Mouse (Mus musculus) cortical plate, adult 2 months (tissue): Measurements from ENCODE around the gene Foxe1. TPM values are rescaled to one million over a fixed set of nuclear protein-coding genes. Genes with fewer than 3 reads are reported as not detected.

ENCODE experiments used
- H3K27ac ChIP-seq: fragments of 200-500 bp; 2 replicates; pipeline ENCODE4 v1.5.1; 2012; ENCODE audit warnings: low read length, control low read depth, inconsistent platforms; ENCODE audit not compliant: insufficient read depth
- H3K4me1 ChIP-seq: fragments of 200-500 bp; 2 replicates; pipeline ENCODE4 v1.6.1; 2011; ENCODE audit warnings: low read length; ENCODE audit not compliant: control insufficient read depth, insufficient read depth
- H3K4me3 ChIP-seq: fragments of 200-500 bp; 2 replicates; pipeline ENCODE4 v1.5.1; 2011; ENCODE audit warnings: mild to moderate bottlenecking, low read length, control low read depth; ENCODE audit not compliant: insufficient read depth
- CTCF ChIP-seq: fragments of 200-500 bp; IDR thresholded peaks from 2 replicates; pipeline ENCODE4 v1.5.1; 2011; ENCODE audit warnings: mild to moderate bottlenecking, control low read depth, low read length; ENCODE audit not compliant: insufficient read depth; ENCODE audit errors: extremely low read depth
- POLR2A ChIP-seq: fragments of 200-500 bp; IDR thresholded peaks from 2 replicates; pipeline ENCODE4 v1.6.1; 2011; ENCODE audit warnings: mild to moderate bottlenecking, low read length, control low read depth; ENCODE audit not compliant: insufficient read depth; ENCODE audit errors: extremely low read depth
- polyA plus RNA-seq: library from polyadenylated mRNA; depleted of rRNA; stranded (reverse); fragments of >200 nt; gene quantifications from 2 replicates; pipeline ENCODE4 v1.2.3, GENCODE M21; 2012

The Foxe1 gene
- polyA plus RNA-seq, 1 experiment, result not detected

DNA sequence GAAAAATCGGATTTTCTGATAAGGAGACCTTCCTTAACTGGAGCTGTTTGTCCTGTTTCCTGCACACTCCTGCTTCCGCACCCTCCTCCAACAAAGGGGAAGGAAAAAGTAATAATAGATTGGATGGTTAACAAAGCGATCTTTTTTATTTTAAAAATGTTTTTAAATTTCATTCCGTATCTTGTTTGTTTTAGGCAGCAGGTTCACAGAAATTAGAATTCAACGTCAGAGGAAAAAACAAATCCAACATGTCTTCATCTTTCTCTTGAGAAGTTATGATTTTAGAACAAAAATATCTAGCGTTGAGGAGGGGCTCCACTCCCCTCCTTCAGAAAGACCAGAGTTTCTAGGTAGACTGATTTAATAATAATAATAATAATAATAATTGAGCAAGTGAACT, 2.8 kb downstream of the Foxe1 start:
- Histone ChIP-seq H3K27ac (no peak overlapping the region), H3K4me1 (no peaks in the 10 kb centered on the region), H3K4me3 (no peak overlapping the region)
- TF ChIP-seq CTCF (no peak), POLR2A (no peak)

DNA sequence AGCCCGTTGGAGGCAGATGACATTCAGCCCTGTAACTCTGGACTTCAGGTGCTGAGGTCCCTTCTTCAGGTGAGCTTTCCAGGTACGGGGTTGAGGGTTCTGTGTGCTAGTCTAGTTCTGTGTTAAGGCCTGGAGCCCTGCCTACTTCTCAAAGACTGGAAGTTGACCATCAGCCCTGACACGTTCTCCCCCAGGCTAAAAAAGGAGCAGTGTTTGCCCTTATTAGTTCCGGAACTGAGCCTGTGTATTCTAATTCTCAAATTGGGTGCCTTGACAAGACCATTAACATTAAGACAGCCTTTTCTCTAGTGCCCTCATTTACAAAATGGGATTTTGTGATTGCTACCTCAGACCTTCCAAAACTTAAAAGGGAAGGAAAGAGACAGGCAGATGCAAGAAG, 3.7 kb downstream of the Foxe1 start:
- Histone ChIP-seq H3K4me3 (no peak overlapping the region), H3K4me1 (no peaks in the 10 kb centered on the region), H3K27ac (no peak overlapping the region)
- TF ChIP-seq CTCF (no peak), POLR2A (no peak)

DNA sequence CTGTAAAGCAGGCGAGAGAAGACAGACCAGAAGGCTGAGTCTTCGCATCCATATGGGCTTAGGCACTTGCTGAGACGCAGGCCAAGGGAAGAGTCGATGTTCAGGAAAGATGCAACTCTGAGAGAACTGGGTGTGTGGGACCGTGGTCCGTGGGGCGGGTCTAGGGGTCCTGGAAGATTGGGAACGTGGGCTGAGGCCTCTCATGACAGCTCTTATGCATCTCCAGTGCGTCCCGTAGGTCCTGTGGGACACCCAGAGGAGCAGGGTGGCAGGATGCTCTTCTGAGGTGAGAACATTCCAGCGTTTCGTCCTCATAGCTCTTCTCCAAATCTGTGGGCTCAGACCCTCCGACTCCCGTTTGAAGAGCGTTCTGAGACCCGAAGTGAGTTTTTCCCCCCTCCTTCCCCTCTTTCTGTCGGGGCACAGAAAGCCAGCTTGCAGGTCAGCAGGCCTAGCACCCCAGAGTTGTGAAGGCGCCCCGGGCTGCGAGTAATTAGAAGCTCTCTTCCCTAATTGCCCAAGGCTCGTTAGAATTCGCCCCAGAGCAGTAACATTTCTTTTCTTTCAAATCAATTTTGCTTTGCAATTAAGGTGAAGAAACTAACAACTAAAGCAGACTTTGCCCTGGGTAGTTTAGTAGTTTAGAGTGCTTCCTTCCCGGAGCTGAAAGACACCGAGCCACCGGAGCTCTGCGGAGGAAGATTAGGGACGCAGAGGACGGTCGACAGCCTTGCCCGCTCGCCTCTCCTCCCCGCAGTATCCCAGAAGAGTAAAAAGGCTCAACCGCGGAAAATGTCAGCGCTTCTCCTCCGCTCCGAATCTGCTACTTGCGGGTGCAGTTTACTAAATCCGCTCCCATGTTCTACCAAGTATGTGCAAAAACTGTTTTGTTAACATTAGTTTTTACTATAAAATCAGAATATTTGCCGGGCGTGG, 4.4 kb downstream of the Foxe1 start:
- Histone ChIP-seq H3K4me3 (no peak overlapping the region), H3K27ac (no peak overlapping the region), H3K4me1 (no peaks in the 10 kb centered on the region)
- TF ChIP-seq POLR2A (no peak), CTCF (no peak)

DNA sequence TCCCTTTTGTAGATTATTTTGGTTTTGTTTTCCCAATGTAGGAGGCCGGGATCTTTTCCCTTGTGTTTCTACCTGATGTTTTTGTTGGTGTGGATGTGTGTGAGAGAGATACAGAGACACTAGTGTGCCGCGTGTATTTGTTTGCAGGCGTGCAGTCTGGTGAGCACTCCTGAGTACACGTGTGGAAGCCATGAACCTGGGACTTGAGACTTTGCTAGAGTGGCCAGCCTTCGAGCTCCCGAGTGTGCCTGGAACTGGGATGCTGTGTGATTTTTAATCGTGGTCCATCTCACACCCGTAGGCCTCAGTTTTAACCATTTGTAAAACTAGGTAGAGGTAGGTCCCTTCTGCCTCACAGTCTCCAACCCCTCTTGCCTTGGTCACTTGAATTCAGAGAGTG, 5.5 kb downstream of the Foxe1 start:
- Histone ChIP-seq H3K27ac (no peak overlapping the region), H3K4me3 (no peak overlapping the region), H3K4me1 (no peaks in the 10 kb centered on the region)
- TF ChIP-seq CTCF (no peak), POLR2A (no peak)

DNA sequence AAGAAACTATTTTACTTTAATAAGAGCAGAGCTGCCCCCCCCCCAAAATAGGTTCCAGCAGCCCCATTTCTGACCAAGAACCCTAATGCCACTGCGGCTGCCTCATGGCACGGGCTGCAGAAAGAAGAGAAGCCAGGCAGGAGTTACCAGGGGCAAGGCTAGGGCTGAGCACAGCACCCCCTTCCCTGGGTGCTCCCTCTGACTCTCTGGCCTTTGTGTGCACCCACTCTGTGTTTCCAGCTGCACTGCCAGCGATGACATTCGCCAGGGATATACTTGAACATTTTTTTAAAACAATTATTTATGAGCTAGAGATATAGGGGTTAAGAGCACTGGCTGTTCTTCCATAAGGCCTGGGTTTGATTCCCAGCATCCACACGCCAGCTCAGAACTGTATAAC, 6.1 kb downstream of the Foxe1 start:
- Histone ChIP-seq H3K4me3 (no peak overlapping the region), H3K4me1 (no peaks in the 10 kb centered on the region), H3K27ac (no peak overlapping the region)
- TF ChIP-seq CTCF, result no peak
- no peak for TF ChIP-seq POLR2A

DNA sequence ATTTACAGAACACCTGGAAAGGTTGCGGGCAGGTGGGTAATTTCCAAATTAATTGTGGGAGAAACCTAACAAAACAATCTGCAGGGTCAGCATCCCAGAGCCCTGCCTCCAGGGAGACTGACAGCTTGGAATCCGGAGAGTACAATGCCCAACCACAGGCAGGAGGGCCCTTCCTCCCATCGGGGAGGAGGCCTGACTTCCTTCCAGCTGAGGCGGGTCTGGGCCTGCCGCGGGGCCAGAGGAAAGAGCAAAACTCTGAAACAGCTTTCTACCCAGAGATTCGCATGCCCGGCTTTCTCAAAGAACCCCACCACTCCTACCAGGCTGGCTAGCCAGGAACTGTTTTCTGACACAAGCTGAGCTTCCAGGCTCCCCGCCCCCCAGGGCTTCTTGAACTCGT, 9.6 kb downstream of the Foxe1 start:
- Histone ChIP-seq H3K27ac (no peak overlapping the region), H3K4me3 (no peak overlapping the region), H3K4me1 (no peaks in the 10 kb centered on the region)
- TF ChIP-seq POLR2A (no peak), CTCF (no peak)

DNA sequence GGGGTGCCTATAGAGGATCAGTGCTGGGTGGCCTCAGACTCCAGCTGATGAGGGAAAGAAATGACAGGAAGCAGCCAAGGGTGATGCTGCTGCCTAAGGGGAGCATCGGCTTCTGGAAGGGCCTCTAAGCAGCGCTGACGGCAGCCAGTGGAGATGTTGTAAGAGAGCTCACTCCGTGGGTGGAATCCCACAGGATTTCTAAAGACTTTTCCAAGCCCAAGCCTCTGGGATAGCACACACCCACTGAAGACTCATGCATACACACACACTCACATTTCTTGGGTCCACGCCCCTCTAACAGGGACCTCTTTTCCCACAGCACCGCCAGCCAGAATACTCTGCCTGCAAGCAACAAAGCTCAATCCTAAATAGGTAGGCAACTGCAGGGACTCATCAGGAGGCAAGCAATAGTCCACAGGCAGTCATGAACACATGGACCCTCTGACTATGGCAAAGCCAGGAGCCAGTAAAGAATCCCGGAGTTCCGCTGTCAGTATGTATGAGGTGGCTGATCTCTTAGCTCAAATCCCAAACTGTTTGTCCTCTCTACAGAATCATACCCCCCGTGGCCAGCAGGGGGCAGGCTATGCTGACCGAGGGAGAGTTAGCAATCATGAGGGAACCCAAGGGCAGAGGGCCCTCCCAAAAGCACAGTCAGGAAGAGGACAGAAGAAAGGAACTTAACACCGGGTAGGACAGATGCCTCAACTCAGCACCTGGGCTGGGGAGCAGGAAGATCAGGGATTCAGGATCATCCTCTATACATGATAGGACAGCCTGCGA, 13.1 kb downstream of the Foxe1 start:
- H3K4me1 ChIP-seq, result no peaks in the 10 kb centered on the region
- no peak overlapping the region for H3K27ac ChIP-seq
- TF ChIP-seq POLR2A (no peak), CTCF (peak; percentile 57)
- no peak overlapping the region for H3K4me3 ChIP-seq

DNA sequence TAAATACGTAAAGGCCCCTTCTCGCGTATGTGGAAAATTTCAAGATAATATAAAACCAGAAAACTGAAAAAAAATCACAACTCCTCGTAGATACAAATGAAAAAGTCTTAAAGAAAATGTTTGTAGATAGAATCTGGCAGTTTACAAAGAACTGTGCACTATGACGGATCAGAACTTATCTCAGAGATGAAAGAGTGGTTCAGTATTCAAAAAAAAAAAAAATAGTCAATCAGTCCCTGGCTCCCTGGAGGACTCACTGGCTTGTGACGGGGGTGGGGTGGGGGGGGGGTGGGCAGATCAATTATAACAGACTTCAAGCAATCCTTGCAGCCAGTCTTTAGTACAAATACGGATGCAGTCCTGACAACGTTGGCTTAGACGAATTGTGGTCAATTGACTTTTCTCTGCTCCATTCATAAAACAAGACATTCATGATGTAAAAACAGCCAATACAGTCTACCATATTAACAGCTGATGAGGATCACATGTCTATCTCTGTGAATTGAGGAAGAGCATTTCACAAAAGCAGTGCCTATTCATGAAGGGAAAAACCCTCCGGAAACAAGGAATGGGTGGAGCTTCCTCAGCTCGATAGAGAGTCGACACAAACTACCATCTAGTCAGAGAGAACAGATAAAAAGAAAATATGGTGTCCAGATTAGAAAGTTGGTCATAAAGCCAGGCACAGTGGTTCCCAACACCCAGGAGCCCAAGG, 16.3 kb downstream of the Foxe1 start:
- no peak for TF ChIP-seq CTCF
- TF ChIP-seq POLR2A, result no peak
- Histone ChIP-seq H3K27ac (no peak overlapping the region), H3K4me1 (no peaks in the 10 kb centered on the region), H3K4me3 (no peak overlapping the region)

DNA sequence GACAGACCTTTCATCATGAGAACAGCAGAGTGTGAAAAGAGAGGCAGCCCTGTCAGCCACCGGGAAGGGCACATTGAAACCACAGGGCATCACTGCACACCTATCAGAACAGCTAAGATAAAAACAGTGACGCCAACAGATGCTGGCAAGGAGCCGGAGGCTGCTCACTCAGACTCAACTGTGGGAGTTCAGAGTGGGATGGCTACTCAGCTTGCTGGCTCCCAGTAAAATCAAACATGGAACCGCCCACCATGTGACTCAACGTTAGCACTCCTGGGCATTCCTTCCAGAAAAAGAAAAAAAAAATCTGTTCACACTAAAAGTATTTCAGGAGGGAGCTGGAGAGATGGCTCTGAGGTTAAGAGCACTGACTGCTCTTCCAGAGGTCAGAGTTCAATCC, 17.8 kb downstream of the Foxe1 start:
- H3K4me3 ChIP-seq, result no peak overlapping the region
- no peak overlapping the region for H3K27ac ChIP-seq
- TF ChIP-seq POLR2A, result no peak
- no peak for TF ChIP-seq CTCF
- no peaks in the 10 kb centered on the region for H3K4me1 ChIP-seq
